12 mouse cellular contexts compared by ENCODE assay signal in genomic region chr11:84028271-84029028, GRCm38 (mm10). TPM values are rescaled to one million over a fixed set of nuclear protein-coding genes. Genes with fewer than 3 reads are reported as not detected.
DNase-seq lines count a peak whose midpoint lies in the region; TF ChIP-seq lines count a peak whose summit lies in the region.
"Had no signal": no experiment of that assay in that cellular context is flagged by ENCODE, and none has a peak within 500 bp of the region (broad histone marks: within the 10 kb centered on the region; RNA-seq: fewer than 3 reads in every experiment).

No protein-coding gene starts in this region.

- H3K27ac ChIP-seq in gastrocnemius, adult 2 months, result peak overlapping the region; percentile 69
- H3K27ac ChIP-seq: embryonic facial prominence, embryonic 15.5 days; limb, embryonic 10.5 days; stomach, postnatal 0 days had no signal

- DNase-seq in ovary, postnatal 14 days (ENCODE audit: low spot score), result peak; percentile 33
- no peak for DNase-seq in ovary, postnatal 10 days (ENCODE audit: low spot score)
- peak; percentile 77 for DNase-seq in gastrocnemius, adult 2 months
- peak; percentile 82 for DNase-seq in heart, postnatal 4 days
- peak; percentile 24 for DNase-seq in testis, postnatal 14 days (ENCODE audit: low spot score)
- DNase-seq in thymus, postnatal 14 days, result no peak
- DNase-seq in embryo, embryonic 9.5 days (ENCODE audit: extremely low spot score), result no peak
- DNase-seq: midbrain, embryonic 14.5 days had no signal

- TF ChIP-seq CTCF in gastrocnemius, adult 2 months (IDR thresholded peaks at IDR 0.05), result no peak

- intact Hi-C loops in gastrocnemius, adult 2 months (cut with DNase I), result no loop called here

- no peak overlapping the region for H3K4me3 ChIP-seq in gastrocnemius, adult 2 months
- H3K4me3 ChIP-seq: embryonic facial prominence, embryonic 15.5 days; limb, embryonic 10.5 days had no signal

RNA-seq across cellular contexts. Expression of gene Dusp14, which starts 40.6 kb away (rescaled TPM):
- total RNA-seq in gastrocnemius, adult 2 months (2021), result 1 to 10 TPM; 6.1 to 7.9 TPM
- total RNA-seq in heart, postnatal 4 days (2021), result 1 to 10 TPM in 1 of 2 experiments, under 1 TPM in 1; 0.29 to 1.4 TPM
- total RNA-seq: G1E had no signal

Comparison
In these comparisons a context has a peak if more than half of its experiments do, and no peak if none do; other contexts are left out.
1. DNase-seq: peak in ovary, postnatal 14 days (single experiment), gastrocnemius, adult 2 months (single experiment), heart, postnatal 4 days (single experiment) and testis, postnatal 14 days (single experiment); none in ovary, postnatal 10 days (single experiment), thymus, postnatal 14 days (single experiment) and embryo, embryonic 9.5 days (single experiment).